Mouse (Mus musculus): ENCODE results near the gene Gm11232.

Gm11232 gene

GRCm38 (mm10) chr4:71757865-71758264, at the start of gene Gm11232:
Gene Gm11232 (minus strand): TSS chr4:71757965.
- peak; percentile 5 to 11 for DNase-seq

GRCm38 (mm10) chr4:71805977-71806534, 48.3 kb upstream of the Gm11232 start:
- peak in 1 of 2 experiments; percentile 12 for DNase-seq

DNA sequence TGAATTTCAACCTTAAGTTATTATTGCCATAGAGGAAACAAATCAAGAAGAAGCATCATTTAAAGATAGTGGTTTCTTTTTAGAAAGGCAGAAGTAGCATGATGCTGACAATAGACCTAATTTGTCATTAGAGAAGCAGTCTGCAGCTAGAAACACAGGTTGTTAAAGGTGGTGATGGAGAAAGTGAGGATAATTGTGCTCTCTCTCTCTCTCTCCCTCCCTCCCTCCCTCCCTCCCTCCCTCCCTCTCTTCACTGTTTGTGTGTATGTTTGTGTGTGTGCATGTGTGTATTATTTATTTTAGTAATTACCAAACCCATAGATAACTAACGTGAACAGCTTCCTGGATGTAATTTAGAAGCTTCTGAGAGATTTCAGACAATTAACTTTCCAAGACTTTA, 7.8 kb upstream of the Gm11232 start:
- no peak for DNase-seq

DNA sequence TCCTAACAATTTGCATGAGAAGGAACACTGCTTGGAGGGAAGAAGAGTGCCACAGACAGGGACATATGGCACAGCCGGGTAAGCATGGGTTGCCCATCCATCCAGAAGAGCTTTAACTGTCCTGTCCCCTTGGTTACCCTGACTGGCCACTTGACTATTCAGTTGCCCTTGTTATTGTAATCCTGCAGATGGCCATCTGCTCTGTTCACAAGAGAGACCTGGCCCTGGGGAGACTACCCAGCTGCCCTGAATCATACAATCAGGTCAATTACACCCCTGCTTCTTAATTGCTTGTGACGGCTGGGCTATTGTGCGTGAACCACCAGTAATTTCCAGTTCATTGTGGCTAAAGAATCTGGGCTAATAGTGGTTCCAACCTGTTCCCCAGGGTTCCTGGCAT, 7.3 kb upstream of the Gm11232 start:
- DNase-seq: no peak

DNA sequence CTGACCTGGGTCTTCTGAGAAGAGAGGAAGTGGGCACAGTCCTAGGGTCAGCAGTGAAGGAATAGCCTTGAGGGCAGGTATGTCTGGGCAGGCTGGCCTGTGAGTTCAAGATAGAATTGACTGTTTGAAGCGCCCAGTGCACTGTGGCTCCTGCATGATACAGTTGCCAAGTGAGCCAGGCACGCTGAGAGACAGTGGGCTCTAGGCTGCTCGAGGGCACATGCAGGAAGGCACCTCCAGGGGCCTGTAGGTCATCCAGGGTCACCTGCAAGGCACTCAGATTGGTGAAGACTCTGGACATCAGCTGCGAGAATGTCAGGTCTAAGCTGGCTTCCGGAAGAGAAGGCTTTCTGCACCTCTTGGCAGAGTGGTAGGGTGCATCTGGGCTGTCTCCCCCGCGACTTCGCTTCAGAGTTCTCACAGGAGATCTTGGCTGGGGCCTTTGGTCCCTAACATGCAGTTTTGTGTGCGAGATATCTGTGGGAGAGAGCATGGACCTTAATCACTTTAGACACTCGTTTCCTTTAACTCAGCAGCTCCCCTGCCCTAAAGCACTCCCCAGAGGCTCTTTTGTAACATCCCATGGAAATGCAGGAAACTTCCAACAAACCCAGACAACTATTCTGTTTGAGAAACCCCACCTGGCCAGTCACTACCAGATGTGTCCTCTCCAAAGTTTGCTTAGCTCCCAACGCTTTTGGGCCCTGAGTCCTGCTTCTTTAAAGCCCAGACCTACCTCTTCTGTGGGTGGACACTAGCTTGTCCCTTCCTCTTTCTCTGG, 1.1 kb downstream of the Gm11232 start:
- peak; percentile 63 to 71 for DNase-seq

DNA sequence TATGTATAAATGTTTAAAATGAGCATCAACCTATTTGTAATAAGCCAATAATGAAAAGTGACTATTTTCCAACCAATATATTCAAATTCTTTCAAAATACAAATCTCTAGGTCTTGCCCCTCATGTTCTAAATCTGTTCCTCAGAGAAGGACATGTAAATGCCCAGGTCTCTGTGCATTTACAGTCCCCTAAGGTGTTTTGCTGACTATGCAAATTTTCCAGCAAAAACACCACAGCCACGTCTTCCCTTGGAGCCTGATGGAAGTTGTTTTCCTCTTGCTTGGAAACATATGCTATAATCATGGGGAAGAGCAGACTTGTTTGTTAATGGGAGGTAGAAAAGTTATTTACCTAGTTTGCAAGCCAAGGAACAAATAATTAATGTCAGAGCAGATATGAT, 12.0 kb downstream of the Gm11232 start:
- DNase-seq: no peak

DNA sequence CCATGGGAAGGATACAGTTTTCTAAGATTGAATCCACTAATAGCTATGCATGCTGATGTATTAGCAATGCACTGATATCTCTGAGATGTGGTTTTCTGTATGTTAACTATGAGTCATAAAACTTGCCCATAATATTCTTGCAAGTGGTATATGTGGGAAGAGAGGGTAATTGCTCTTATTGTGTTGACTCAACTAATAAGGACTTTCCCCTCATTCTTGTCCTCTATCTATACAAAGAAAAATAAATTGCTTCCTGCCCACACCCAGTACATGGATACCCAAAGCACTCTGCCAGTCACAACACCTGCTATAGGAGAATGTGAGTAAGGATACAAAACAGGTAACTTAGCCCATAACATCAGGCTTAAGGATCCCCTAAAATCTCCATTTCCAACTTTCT, 21.2 kb downstream of the Gm11232 start:
- no peak for DNase-seq

- DNase-seq: no peak
Observed at GRCm38 (mm10) chr4:71735261-71735660, 22.5 kb downstream of the Gm11232 start.

- no peak for DNase-seq
Observed at GRCm38 (mm10) chr4:71729401-71729800, 28.4 kb downstream of the Gm11232 start.

- peak in 1 of 2 experiments; percentile 11 for DNase-seq
Observed at GRCm38 (mm10) chr4:71727611-71728010, 30.2 kb downstream of the Gm11232 start.

DNA sequence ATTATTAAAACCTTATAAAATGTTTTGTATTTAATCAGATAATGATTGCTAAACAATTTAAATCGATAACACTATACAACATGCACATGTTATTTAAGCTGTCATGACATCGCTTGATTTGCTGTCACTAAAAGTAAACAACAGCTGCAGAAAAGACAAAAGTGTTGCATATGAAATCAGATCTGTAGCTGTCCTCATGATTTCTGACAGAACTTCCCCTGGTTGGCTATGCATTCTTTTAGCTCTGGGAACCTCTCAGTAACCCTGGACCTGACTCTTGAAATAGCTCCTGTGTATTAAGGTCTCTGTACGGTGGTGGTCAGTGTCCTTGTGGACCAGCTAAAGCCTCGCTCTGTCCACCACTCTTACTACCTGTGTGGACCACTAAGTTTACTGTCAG, 30.7 kb downstream of the Gm11232 start:
- DNase-seq: no peak

DNA sequence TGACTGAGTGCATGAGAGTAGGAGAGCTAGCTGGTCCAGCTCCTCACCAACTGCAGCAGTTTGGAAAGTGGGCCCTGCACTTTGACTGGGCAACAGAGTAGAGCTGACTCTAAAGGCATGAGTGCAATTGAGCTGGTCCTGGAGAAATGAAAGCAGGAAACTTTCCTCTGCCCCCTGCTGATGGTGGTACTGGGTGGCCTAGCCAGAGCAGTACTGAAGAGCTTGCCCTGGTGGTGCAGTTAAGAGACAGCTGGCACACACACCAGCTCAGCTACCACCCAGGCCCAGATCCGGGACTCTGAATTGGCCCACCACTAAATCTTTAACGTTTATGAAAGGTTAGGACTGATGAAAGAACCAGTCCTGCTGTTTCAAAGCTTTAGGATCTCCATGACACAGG, 31.9 kb downstream of the Gm11232 start:
- peak in 1 of 2 experiments; percentile 2 for DNase-seq

Data from kidney, postnatal 4 days (tissue).